Mouse (Mus musculus) hindbrain, embryonic 15.5 days (tissue): ENCODE data around the gene Bmf. TPM values are rescaled to one million over a fixed set of nuclear protein-coding genes. Genes with fewer than 3 reads are reported as not detected.
A peak's percentile ranks its signal among the peaks of the same experiment; 100 is the strongest.

Experiments used
- ATAC-seq: fragments of 200-750 bp; cut with Nextera tagmentation; 2 replicates; pipeline ENCODE4 v1.8.0; 2017; ENCODE audit warnings: low read depth, moderate number of reproducible peaks, moderate TSS enrichment; ENCODE audit not compliant: low FRiP score
- H3K27ac ChIP-seq: fragments of 300-500 bp; sonication (generic); replicated peaks from 2 replicates; pipeline ENCODE4 v1.5.1; 2015; ENCODE audit warnings: mild to moderate bottlenecking, inconsistent platforms
- H3K27me3 ChIP-seq: fragments of 300-500 bp; sonication (generic); 2 replicates; pipeline ENCODE4 v1.6.1; 2015; ENCODE audit warnings: control low read depth, inconsistent platforms
- H3K36me3 ChIP-seq: fragments of 300-500 bp; sonication (generic); 2 replicates; pipeline ENCODE4 v1.6.1; 2015; ENCODE audit warnings: control low read depth, inconsistent platforms
- H3K4me1 ChIP-seq: fragments of 300-500 bp; sonication (generic); replicated peaks from 2 replicates; pipeline ENCODE4 v1.6.1; 2015; ENCODE audit warnings: control low read depth, inconsistent platforms
- H3K4me2 ChIP-seq: fragments of 300-500 bp; sonication (generic); 2 replicates; pipeline ENCODE4 v1.6.1; 2015; ENCODE audit warnings: moderate library complexity, mild to moderate bottlenecking, inconsistent platforms
- H3K4me3 ChIP-seq: fragments of 300-500 bp; sonication (generic); 2 replicates; pipeline ENCODE4 v1.5.1; 2015; ENCODE audit warnings: mild to moderate bottlenecking, inconsistent platforms
- H3K9ac ChIP-seq: fragments of 300-500 bp; sonication (generic); 2 replicates; pipeline ENCODE4 v1.6.1; 2015; ENCODE audit warnings: inconsistent platforms
- H3K9me3 ChIP-seq: fragments of 300-500 bp; sonication (generic); 2 replicates; pipeline ENCODE4 v1.6.1; 2016; ENCODE audit warnings: control low read depth, inconsistent platforms
- WGBS: fragments of 180-500 bp; shearing (Covaris S2); methylation state at CpG from one replicate; pipeline ENCODE4 v1.1.7; 2015; 5-methylcytosine and 5-hydroxymethylcytosine counted together
- polyA plus RNA-seq: library from polyadenylated mRNA; unstranded; fragments of >200 nt; fragmentation: Nextera tagmentation; extraction: Ambion mirVana; gene quantifications from 2 replicates; pipeline ENCODE4 v1.2.1, GENCODE M21; 2015

Gene Bmf
- polyA plus RNA-seq, 1 experiment from 2014 or later: 1.7 TPM

GRCm38 (mm10) chr2:118500191-118500590 lies 49.3 kb downstream of the Bmf start:
- Histone ChIP-seq H3K27ac (no peak overlapping the region), H3K36me3 (no peaks in the 10 kb centered on the region), H3K27me3 (no peaks in the 10 kb centered on the region), H3K9ac (no peak overlapping the region), H3K4me1 (peaks cover 6% of the 10 kb centered on the region; the same call in 1 of the 2 replicates), H3K4me2 (no peak overlapping the region), H3K9me3 (no peaks in the 10 kb centered on the region), H3K4me3 (no peak overlapping the region)
- WGBS: 87% methylated on average over 2 of the region's 2 CpGs
- no peak for ATAC-seq

DNA sequence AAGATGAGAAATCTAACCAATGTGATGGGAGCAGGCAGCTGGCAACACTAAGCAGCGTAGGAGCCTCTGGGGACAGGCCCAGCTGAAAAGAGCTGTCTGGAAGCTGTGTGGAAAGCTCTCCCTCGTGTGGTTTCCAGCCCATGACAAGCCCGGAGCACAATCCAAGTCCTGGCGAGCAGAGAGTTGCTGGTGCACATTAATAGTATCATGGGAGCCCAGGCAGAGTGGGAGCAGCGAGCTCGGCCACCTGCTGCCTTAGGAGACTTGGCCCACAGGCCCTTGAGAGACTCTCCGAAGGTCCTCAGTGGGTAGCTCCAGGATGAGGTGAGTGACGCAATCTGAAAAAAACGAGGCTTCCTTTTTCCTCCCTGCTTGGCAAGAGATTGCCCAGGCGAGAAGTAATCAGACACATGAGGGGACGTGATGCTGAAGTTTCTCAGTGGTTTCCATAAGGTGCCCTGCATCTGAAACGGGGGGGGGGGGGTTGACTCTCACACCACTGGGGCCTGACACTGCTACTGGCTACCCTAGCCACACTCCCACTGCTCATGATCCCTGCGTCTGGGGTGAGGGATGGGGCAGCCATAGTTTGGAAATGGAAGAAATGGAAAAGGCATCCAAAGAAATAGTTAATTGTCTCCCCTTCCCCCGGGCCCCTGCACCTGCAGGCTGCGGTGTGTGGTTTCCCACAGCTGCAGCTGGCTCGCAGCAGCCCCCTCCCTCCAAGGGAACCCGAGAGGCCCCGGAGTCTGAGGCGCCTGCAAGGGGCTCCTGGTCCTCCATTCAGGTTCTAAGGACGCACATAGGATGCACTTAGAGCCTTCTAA lies 50.1 kb downstream of the Bmf start:
- Histone ChIP-seq H3K4me2 (no peak overlapping the region), H3K4me3 (no peak overlapping the region), H3K9me3 (no peaks in the 10 kb centered on the region), H3K9ac (no peak overlapping the region), H3K27me3 (no peaks in the 10 kb centered on the region), H3K4me1 (peaks cover 6% of the 10 kb centered on the region; the same call in 1 of the 2 replicates), H3K36me3 (no peaks in the 10 kb centered on the region), H3K27ac (no peak overlapping the region)
- no peak for ATAC-seq
- 37% methylated on average over 20 of the region's 20 CpGs for WGBS

DNA sequence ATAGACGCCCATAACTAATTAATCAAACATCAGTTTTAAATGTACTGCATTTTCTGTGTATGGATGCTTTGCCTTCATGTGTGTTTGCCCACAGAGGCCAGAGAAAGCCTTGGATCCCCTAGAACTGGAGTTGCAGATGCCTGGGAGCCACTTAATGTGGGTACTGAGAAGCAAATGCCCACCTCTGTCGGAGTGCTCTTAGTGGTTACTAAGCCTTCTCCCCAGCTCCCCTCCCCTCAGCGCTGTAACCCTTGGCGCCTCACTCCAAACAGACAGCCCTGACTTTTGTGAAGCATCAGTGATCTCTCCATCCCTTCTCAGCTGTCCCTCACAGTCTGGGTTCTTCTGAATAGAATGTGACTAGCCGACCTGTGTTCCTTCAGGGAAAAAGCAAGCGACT lies 51.0 kb downstream of the Bmf start:
- Histone ChIP-seq H3K36me3 (no peaks in the 10 kb centered on the region), H3K4me2 (no peak overlapping the region), H3K27me3 (no peaks in the 10 kb centered on the region), H3K27ac (no peak overlapping the region), H3K4me3 (no peak overlapping the region), H3K9ac (no peak overlapping the region), H3K9me3 (no peaks in the 10 kb centered on the region), H3K4me1 (peaks cover 6% of the 10 kb centered on the region; the same call in 1 of the 2 replicates)
- WGBS: 74% methylated on average over 6 of the region's 6 CpGs
- ATAC-seq: no peak

DNA sequence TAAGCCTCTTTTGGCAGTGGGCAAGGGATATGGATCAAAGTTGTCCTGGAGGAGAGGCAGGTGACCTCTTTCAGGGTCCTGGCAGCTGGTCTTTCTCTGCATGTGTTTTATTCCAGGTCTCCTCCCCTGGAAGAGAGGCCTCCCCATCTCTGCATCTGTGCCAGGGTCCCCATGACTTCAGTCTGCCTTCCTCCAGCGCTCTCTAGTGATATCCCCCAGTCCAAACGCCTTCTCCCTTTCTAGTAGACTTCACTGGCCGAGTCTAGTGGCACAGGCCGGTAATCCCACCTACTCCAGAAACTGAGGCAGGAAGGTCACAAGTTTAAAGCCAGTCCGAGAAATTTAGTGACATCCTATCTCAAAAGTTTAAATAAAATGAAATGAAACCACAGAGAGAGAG lies 51.6 kb downstream of the Bmf start:
- Histone ChIP-seq H3K4me3 (no peak overlapping the region), H3K4me2 (no peak overlapping the region), H3K9me3 (no peaks in the 10 kb centered on the region), H3K27ac (no peak overlapping the region), H3K9ac (no peak overlapping the region), H3K4me1 (peaks cover 6% of the 10 kb centered on the region; the same call in 1 of the 2 replicates), H3K27me3 (no peaks in the 10 kb centered on the region), H3K36me3 (no peaks in the 10 kb centered on the region)
- 86% methylated on average over 5 of the region's 5 CpGs for WGBS
- ATAC-seq: no peak

DNA sequence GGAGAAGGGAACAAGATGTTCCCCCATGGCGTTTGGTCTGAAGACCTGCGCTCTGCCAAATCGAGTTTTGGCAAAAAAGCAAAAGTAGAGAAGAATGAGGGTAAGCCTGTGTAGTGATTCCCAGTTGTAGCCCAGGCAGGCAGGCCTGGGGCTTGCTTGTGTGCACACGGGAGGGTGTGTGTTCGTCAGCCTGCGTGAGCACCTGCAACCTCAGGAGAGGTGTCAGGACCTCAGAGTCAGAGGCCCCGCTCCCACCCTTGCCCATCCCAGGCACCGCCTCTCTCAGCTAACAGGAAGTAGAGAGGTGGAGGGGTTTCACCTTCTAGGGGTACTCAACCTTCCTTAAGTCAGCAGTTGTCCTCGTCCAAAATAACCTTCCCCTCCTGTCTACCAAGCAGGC lies 54.5 kb downstream of the Bmf start:
- Histone ChIP-seq H3K36me3 (no peaks in the 10 kb centered on the region), H3K9ac (no peak overlapping the region), H3K9me3 (no peaks in the 10 kb centered on the region), H3K27ac (no peak overlapping the region), H3K4me2 (no peak overlapping the region), H3K4me3 (no peak overlapping the region), H3K27me3 (no peaks in the 10 kb centered on the region), H3K4me1 (peaks cover 6% of the 10 kb centered on the region; the same call in 1 of the 2 replicates)
- ATAC-seq: no peak
- 71% methylated on average over 9 of the region's 9 CpGs for WGBS

DNA sequence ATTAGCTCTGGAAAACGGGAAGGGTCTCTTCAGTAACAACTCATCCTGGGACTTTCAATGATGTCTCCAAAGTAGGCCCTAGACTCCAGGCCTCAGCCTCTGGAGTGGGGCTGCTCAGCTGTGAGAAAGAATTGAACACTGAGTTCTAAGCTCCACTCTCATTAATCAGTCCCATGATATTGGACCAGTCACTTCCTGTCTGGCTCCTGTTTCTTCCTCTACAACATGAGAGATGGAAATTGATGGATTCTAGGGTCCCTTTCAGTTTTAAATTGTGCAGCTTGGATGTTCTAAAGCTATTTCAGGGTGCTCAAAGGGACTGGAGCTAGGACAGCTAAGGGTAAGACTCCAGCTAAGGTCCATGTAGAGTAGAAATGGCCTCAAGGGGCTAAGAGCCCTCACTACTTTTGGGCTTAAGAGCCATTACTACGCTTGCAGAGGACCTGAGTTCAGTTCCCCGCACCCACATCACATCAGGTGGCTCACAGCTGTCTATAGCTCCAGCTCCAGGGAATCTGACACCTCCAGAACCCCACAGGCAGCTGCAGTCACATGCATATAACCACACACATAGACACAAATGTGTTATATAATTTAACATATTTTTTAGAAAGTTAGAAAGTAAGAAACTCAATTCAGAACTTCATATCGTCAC lies 57.6 kb downstream of the Bmf start:
- no peak for ATAC-seq
- 83% methylated on average over 4 of the region's 4 CpGs for WGBS
- Histone ChIP-seq H3K9me3 (no peaks in the 10 kb centered on the region), H3K9ac (no peak overlapping the region), H3K27ac (no peak overlapping the region), H3K4me2 (no peak overlapping the region), H3K36me3 (no peaks in the 10 kb centered on the region), H3K27me3 (no peaks in the 10 kb centered on the region), H3K4me3 (no peak overlapping the region), H3K4me1 (no peaks in the 10 kb centered on the region)

- ATAC-seq: 0 out of 2 replicates have a peak, but pooled peaks have one; percentile 29
- no peak overlapping the region for H3K4me3 ChIP-seq
- WGBS: 59% methylated on average over 5 of the region's 5 CpGs
- H3K9ac ChIP-seq: no peak overlapping the region
- no peaks in the 10 kb centered on the region for H3K4me1 ChIP-seq
- no peaks in the 10 kb centered on the region for H3K9me3 ChIP-seq
- no peaks in the 10 kb centered on the region for H3K27me3 ChIP-seq
- no peaks in the 10 kb centered on the region for H3K36me3 ChIP-seq
- no peak overlapping the region for H3K4me2 ChIP-seq
- no peak overlapping the region for H3K27ac ChIP-seq
These were observed 58.2 kb downstream of the Bmf start for GRCm38 (mm10) chr2:118491281-118491731.

- H3K4me3 ChIP-seq: no peak overlapping the region
- H3K4me1 ChIP-seq: no peaks in the 10 kb centered on the region
- WGBS: 54% methylated on average over 12 of the region's 12 CpGs
- no peak for ATAC-seq
- H3K36me3 ChIP-seq: no peaks in the 10 kb centered on the region
- no peak overlapping the region for H3K27ac ChIP-seq
- no peaks in the 10 kb centered on the region for H3K9me3 ChIP-seq
- no peak overlapping the region for H3K4me2 ChIP-seq
- no peak overlapping the region for H3K9ac ChIP-seq
- no peaks in the 10 kb centered on the region for H3K27me3 ChIP-seq
These were observed 59.0 kb downstream of the Bmf start for GRCm38 (mm10) chr2:118490241-118491091.

DNA sequence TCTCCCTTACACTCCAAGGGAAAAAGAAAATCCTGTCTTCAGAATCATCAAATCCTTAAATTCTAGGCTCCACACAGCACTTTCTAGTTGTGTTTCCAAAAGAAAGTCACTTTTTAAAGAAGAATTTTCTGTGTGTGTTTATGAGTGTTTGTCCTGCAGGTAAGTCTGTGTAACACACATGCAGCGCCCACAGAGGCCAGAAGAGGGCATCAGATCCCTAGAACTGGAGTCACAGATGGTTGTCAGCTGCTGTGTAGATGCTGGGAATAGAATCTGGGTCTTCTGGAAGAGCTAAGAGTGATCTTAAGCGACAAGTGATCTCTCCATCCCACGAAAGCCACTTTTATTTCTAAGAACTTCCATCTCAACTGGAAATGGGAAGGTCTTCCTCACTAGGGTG lies 61.7 kb downstream of the Bmf start:
- Histone ChIP-seq H3K9ac (no peak overlapping the region), H3K27ac (no peak overlapping the region), H3K4me1 (no peaks in the 10 kb centered on the region), H3K36me3 (no peaks in the 10 kb centered on the region), H3K9me3 (no peaks in the 10 kb centered on the region), H3K4me2 (no peak overlapping the region), H3K27me3 (no peaks in the 10 kb centered on the region), H3K4me3 (no peak overlapping the region)
- ATAC-seq: no peak
- 70% methylated on average over 3 of the region's 3 CpGs for WGBS

DNA sequence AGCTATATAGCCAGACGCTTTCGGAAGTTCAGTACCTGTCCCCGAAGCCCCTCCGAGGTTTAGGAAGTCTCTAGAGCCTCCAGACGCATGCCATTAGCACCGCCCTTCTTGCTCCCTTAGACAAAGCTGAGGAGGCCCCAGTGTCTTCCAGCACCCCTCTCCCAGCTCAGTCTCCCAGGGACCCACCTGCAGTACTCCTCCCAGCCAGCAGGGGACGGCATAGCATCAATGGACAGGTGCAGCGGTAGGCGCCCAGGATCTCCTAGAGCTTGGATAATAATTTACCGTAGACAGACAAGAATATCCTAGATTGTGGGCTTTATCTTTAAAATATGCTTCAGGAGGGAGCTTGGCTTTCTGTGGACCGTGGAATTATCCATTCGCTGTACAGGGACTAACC lies 62.6 kb downstream of the Bmf start:
- no peak for ATAC-seq

GRCm38 (mm10) chr2:118485415-118485814 lies 64.1 kb downstream of the Bmf start:
- no peak for ATAC-seq
- WGBS: 83% methylated on average over 3 of the region's 3 CpGs
- no peaks in the 10 kb centered on the region for H3K27me3 ChIP-seq

More for the DNA sequence above, 62.6 kb downstream of the Bmf start:
- Histone ChIP-seq H3K36me3 (no peaks in the 10 kb centered on the region), H3K27ac (no peak overlapping the region), H3K4me2 (no peak overlapping the region; the same call in 1 of the 2 replicates), H3K27me3 (no peaks in the 10 kb centered on the region), H3K4me1 (no peaks in the 10 kb centered on the region), H3K9me3 (no peaks in the 10 kb centered on the region), H3K4me3 (no peak overlapping the region), H3K9ac (no peak overlapping the region)
- WGBS: 17% methylated on average over 12 of the region's 12 CpGs

More at GRCm38 (mm10) chr2:118485415-118485814, 64.1 kb downstream of the Bmf start:
- H3K9me3 ChIP-seq: no peaks in the 10 kb centered on the region
- H3K9ac ChIP-seq: no peak overlapping the region
- H3K4me3 ChIP-seq: no peak overlapping the region
- H3K4me2 ChIP-seq: no peak overlapping the region
- H3K36me3 ChIP-seq: no peaks in the 10 kb centered on the region
- no peak overlapping the region for H3K27ac ChIP-seq
- no peaks in the 10 kb centered on the region for H3K4me1 ChIP-seq
